Mouse (Mus musculus) heart, embryonic 11.5 days (tissue): ENCODE results near the gene Trim56. TPM values are rescaled to one million over a fixed set of nuclear protein-coding genes. Genes with fewer than 3 reads are reported as not detected.

Source experiments
- ATAC-seq: fragments of 200-750 bp; cut with Nextera tagmentation; replicated peaks from 2 replicates; pipeline ENCODE4 v1.8.0; 2017; ENCODE audit warnings: moderate library complexity; ENCODE audit not compliant: insufficient number of reproducible peaks, low FRiP score, low TSS enrichment
- H3K27ac ChIP-seq: fragments of 300-500 bp; sonication (generic); 2 replicates; pipeline ENCODE4 v1.5.1; 2014; ENCODE audit warnings: mild to moderate bottlenecking, low read depth, low read length
- H3K27me3 ChIP-seq: fragments of 300-500 bp; sonication (generic); 2 replicates; pipeline ENCODE4 v1.6.1; 2014; ENCODE audit warnings: mild to moderate bottlenecking, low read length, mixed read lengths; ENCODE audit not compliant: control insufficient read depth, insufficient read depth
- H3K36me3 ChIP-seq: fragments of 300-500 bp; sonication (generic); 2 replicates; pipeline ENCODE4 v1.6.1; 2014; ENCODE audit warnings: mild to moderate bottlenecking, low read length, moderate library complexity, mixed read lengths; ENCODE audit not compliant: control insufficient read depth, insufficient read depth
- H3K4me1 ChIP-seq: fragments of 300-500 bp; sonication (generic); 2 replicates; pipeline ENCODE4 v1.6.1; 2014; ENCODE audit warnings: low read length; ENCODE audit not compliant: control insufficient read depth, insufficient read depth
- H3K4me2 ChIP-seq: fragments of 300-500 bp; sonication (generic); 2 replicates; pipeline ENCODE4 v1.6.1; 2014; ENCODE audit warnings: mild to moderate bottlenecking, moderate library complexity
- H3K4me3 ChIP-seq: fragments of 300-500 bp; sonication (generic); 2 replicates; pipeline ENCODE4 v1.5.1; 2014; ENCODE audit warnings: low read depth, low read length
- H3K9ac ChIP-seq: fragments of 300-500 bp; sonication (generic); 2 replicates; pipeline ENCODE4 v1.6.1; 2014; ENCODE audit warnings: mild to moderate bottlenecking, low read depth, low read length, moderate library complexity
- H3K9me3 ChIP-seq: fragments of 300-500 bp; sonication (generic); replicated peaks from 2 replicates; pipeline ENCODE4 v1.6.1; 2016; ENCODE audit warnings: low read length; ENCODE audit not compliant: control insufficient read depth
- WGBS: fragments of 180-500 bp; shearing (Covaris S2); extraction: QIAGEN DNeasy Blood & Tissue Kit; methylation state at CpG from one replicate; pipeline ENCODE4 v1.1.7; 2014; ENCODE audit not compliant: insufficient replicate concordance; 5-methylcytosine and 5-hydroxymethylcytosine counted together
- polyA plus RNA-seq: library from polyadenylated mRNA; unstranded; fragments of >200 nt; fragmentation: Nextera tagmentation; extraction: Ambion mirVana; gene quantifications from 2 replicates; pipeline ENCODE4 v1.2.1, GENCODE M21; 2014

The Trim56 gene
- polyA plus RNA-seq, 1 experiment from 2014 or later = 9.4 TPM

DNA sequence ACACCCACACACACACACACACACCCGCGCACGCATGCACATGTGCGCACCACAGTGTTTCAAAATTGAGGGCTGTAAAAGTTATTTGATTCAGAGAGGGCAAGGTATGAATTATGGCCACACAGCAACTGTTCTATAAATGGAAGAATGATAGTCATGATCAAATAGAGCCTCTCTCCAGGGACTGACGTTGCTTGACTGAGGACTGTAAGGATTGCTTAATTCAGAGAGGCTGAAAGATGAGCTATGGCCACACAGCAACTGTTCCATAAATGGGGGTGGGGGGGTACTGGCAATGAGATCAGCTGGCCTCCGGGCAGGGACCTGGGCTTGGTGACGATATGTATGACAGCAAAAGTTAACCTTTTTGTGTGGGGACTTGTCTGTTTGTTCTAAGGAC, 38.8 kb downstream of the Trim56 start:
- Histone ChIP-seq H3K4me3 (no peak overlapping the region), H3K9me3 (0 out of 2 replicates have a peak, but pooled peaks cover 2% of the 10 kb centered on the region), H3K4me2 (no peak overlapping the region), H3K4me1 (peaks cover 51% of the 10 kb centered on the region), H3K27ac (peak overlapping the region; percentile 85; the same call in 1 of the 2 replicates), H3K9ac (peak overlapping the region; percentile 3; the same call in 1 of the 2 replicates), H3K36me3 (no peaks in the 10 kb centered on the region), H3K27me3 (no peaks in the 10 kb centered on the region)
- no peak for ATAC-seq
- WGBS = 83% methylated on average over 7 of the region's 7 CpGs

DNA sequence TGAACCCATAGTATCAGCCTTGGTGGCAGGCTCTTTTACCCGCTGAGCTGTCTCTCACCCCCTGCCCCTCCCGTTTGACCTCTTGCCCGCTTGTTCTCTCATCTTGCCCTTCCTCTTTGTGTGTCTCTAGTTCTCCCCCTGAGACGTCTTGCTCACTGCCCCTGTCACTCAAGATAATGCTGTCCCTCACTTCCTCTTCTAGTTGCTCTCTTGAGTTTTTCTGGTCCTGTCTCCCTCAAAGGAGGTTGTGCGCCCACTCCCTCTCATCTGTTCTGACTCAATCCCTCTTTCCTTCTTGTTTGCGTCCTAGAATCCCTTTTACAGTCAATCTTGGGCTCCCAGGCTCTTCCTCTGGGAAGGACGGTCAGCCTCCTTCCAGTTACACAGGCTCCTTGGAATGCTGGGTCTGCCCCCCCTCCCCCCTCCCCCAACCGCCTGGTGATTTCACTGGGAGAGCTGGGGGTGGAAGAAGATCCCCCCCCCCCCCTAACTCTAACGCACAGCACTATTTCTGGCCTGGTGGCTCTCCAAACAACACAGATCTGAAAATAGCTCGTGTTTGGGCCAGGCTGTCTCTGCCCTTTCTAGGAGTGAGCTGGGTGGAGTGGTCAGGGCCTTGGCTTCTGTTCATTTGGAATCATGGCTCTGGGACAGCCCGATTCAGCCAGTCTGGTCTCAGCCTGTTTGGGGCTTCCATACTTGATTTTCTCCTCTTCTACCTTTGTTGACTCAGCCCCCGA, 39.6 kb downstream of the Trim56 start:
- no peaks in the 10 kb centered on the region for H3K27me3 ChIP-seq
- H3K4me3 ChIP-seq = no peak overlapping the region
- ATAC-seq = peak; percentile 40; the same call in 1 of the 2 replicates
- 0 out of 2 replicates have a peak overlapping the region, but pooled peaks have one; percentile 4 for H3K4me2 ChIP-seq
- peak overlapping the region; percentile 57; the same call in 1 of the 2 replicates for H3K9ac ChIP-seq
- H3K4me1 ChIP-seq = peaks cover 56% of the 10 kb centered on the region
- H3K27ac ChIP-seq = peak overlapping the region; percentile 85
- no peaks in the 10 kb centered on the region for H3K9me3 ChIP-seq
- H3K36me3 ChIP-seq = no peaks in the 10 kb centered on the region
- WGBS = 20% methylated on average over 10 of the region's 12 CpGs

DNA sequence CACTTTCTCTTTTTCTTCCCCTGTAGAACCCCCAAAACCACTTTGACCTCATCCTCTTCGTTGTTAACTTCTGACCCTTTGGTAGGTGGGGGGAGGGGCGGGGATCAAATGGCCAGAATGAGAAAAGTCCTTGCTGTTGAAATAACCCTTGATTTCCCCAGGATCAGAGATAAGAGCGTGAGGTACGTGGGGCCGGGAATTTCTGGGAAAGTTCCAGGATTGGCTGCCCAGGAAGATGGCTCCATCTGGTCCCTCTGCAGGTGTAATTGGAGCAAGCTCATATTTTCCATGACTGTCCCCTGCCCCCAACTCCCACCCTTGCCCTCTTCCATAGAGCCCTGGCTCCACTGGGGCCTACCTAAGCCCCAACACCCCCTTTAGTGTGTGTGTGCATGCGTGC, 40.3 kb downstream of the Trim56 start:
- Histone ChIP-seq H3K27ac (peak overlapping the region; percentile 85), H3K4me3 (no peak overlapping the region), H3K36me3 (no peaks in the 10 kb centered on the region), H3K27me3 (no peaks in the 10 kb centered on the region), H3K4me1 (peaks cover 56% of the 10 kb centered on the region), H3K9me3 (no peaks in the 10 kb centered on the region), H3K9ac (no peak overlapping the region; the same call in 1 of the 2 replicates), H3K4me2 (no peak overlapping the region)
- ATAC-seq = no peak
- 33% methylated on average over 6 of the region's 6 CpGs for WGBS

DNA sequence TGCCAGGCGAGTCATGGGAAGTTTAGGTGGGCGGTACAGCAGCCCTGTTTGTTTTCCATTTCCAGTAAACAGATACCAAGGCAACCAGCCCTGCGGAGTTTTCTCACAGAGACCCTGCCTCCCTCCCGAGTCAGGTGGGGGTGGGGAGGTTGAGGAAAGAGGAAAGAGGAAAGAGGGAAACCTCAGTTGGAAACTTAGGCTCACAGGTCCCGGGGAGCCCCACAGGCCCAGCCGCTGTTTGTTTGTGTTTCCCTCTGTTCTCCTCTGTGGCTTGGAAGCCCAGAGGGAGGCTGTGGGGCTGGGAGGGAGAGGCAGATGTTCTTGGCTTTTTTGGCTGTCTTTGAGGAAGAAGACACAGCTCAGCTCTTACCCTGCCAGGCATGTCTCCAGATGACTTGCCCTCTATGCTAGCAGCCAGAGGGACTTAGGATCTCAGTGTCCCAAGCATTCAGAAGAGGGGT, 41.8 kb downstream of the Trim56 start:
- WGBS = 31% methylated on average over 6 of the region's 6 CpGs
- Histone ChIP-seq H3K9ac (no peak overlapping the region), H3K4me1 (peaks cover 51% of the 10 kb centered on the region), H3K9me3 (no peaks in the 10 kb centered on the region), H3K27ac (no peak overlapping the region), H3K4me2 (no peak overlapping the region), H3K36me3 (no peaks in the 10 kb centered on the region), H3K4me3 (no peak overlapping the region), H3K27me3 (no peaks in the 10 kb centered on the region)
- ATAC-seq = no peak

DNA sequence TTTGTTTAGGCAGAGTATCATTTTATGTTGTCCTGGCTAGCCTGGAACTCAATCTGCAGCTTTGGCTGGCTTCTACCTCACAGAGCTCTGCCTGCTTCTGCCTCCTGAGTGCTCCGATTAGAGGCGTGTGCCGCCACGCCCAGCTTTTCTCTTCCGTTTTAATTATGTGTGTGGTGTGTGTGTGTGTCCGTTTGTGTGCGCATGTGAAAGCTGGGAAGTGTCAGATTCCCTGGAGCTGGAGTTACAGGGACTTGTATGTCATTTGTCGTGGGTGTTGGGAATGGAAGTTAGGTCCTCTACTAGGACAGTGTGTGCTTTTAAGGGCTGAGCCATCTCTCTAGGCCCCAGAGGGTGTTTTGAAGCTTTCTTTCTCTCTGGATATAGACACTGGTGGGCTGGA, 42.9 kb downstream of the Trim56 start:
- Histone ChIP-seq H3K4me3 (no peak overlapping the region), H3K36me3 (no peaks in the 10 kb centered on the region), H3K27ac (no peak overlapping the region; the same call in 1 of the 2 replicates), H3K9ac (no peak overlapping the region), H3K9me3 (no peaks in the 10 kb centered on the region), H3K27me3 (no peaks in the 10 kb centered on the region), H3K4me1 (peaks cover 40% of the 10 kb centered on the region), H3K4me2 (no peak overlapping the region)
- 91% methylated on average over 8 of the region's 8 CpGs for WGBS
- ATAC-seq = no peak

DNA sequence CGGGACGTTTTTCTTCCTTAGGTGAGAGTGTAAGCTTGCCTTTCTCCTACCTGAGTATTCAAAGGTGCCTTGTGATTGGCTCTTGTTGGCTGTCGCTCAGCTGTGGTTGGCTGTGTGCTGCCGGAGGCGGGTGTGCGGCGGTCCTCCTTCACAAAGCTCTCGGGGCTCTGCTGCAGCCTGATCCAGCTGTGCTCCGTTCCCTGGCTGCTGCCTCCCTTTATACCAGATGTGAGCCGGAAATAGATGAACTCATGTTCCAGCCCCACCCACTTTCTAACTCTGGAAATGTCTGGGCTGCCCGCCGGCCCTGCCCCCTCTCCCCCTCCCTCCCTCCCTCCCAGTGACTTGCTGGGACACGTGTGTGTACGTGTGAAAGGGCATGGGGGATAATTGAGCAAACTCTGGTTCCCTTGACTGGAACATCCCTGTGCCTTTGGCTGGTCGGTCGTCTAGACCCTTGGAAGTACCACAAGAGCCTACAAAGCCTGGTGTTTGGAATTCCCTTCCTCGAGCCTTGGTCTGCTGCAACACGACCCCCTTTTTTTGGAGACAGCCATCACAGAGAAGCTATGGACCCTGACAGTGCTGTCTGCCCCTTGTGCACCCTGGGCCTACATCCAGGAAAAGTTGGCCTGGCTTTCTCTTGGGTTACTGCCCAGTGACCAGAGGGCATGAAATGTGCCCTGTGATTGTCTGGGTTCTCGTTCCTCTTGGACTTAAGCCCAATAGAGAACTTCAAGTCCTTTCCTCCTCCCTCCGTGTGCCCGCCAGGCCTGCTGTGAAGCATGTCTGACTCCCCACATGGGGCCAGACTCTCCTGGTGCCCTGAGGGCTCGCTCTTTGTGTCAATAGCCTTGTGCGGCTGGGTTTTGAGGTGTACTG, 43.7 kb downstream of the Trim56 start, which contains the start of gene Serpine1:
Gene Serpine1, minus strand, starts transcription at position 190 of the 882 bp plus-strand sequence.
- Histone ChIP-seq H3K9me3 (no peaks in the 10 kb centered on the region), H3K9ac (no peak within 1 kb of the TSS; the same call in 1 of the 2 replicates), H3K4me2 (peak within 1 kb of the TSS; percentile 60), H3K36me3 (no peaks in the 10 kb centered on the region), H3K27ac (peak within 1 kb of the TSS; percentile 71), H3K27me3 (no peaks in the 10 kb centered on the region), H3K4me1 (peaks cover 36% of the 10 kb centered on the region), H3K4me3 (peak within 1 kb of the TSS; percentile 30)
- WGBS = 20% methylated on average over 23 of the region's 23 CpGs
- ATAC-seq = peak; percentile 67; the same call in 1 of the 2 replicates

DNA sequence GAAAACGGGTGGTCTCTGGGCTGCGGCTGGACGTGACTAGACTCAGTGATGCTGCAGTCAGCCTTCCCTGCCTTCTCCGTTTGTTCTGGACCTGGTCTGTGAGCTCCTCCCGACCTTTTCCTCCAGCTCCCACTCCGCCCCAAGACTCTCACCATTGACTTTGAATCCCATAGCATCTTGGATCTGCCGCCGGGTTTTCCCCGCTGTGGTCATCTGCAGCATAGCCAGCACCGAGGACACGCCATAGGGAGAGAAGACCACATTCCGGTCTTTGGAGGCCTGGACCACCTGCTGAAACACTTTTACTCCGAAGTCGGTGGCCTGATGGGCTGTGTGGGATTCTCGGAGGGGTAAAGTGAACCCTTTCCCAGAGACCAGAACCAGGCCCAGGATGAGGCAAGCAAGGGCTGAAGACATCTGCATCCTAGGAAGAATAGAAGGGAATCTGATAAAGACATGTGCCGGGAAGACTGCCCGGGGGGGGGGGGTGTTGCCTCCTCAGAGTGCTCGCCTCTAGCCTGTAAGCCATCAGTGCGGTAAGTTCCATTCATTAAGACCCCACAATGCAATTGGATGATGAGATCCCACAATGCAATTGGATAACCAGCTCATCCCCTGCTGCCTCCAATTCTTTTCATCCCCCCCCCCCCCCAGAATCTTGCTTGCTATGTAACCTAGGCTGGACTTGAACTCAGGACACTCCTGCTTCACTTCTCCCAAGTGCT, 45.0 kb downstream of the Trim56 start:
- Histone ChIP-seq H3K27me3 (no peaks in the 10 kb centered on the region), H3K4me2 (peak overlapping the region; percentile 60), H3K4me1 (peaks cover 24% of the 10 kb centered on the region), H3K9ac (no peak overlapping the region), H3K4me3 (no peak overlapping the region), H3K9me3 (no peaks in the 10 kb centered on the region), H3K36me3 (no peaks in the 10 kb centered on the region), H3K27ac (no peak overlapping the region)
- ATAC-seq = no peak
- WGBS = 84% methylated on average over 19 of the region's 19 CpGs

DNA sequence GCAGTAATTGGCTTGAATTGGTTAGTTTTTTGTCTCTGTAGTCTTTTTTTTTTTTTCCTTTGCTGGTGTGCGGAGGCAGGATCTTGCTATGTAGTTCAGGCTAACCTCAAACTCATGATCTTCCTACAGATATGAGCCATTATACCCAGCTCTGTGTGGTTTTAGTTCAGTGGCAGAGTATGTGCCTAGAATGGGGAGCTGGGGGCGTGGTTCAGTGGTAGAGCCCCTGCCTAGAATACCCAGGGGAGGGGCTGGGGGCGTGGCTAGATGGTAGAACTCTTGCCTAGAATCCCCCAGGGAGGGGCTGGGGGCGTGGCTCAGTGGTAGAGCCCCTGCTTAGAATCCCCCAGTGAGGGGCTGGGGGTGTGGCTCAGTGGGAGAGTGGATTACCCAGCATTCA, 47.3 kb downstream of the Trim56 start:
- peaks cover 11% of the 10 kb centered on the region for H3K4me1 ChIP-seq
- 69% methylated on average over 4 of the region's 4 CpGs for WGBS
- no peaks in the 10 kb centered on the region for H3K9me3 ChIP-seq
- no peaks in the 10 kb centered on the region for H3K36me3 ChIP-seq
- no peak for ATAC-seq
- no peak overlapping the region for H3K4me3 ChIP-seq
- no peaks in the 10 kb centered on the region for H3K27me3 ChIP-seq
- no peak overlapping the region for H3K27ac ChIP-seq
- no peak overlapping the region for H3K4me2 ChIP-seq
- no peak overlapping the region for H3K9ac ChIP-seq
